Mouse (Mus musculus) embryonic facial prominence, embryonic 12.5 days (tissue): ENCODE measurements around the gene Fam47e. TPM values are rescaled to one million over a fixed set of nuclear protein-coding genes. Genes with fewer than 3 reads are reported as not detected.
"Not testable (repeated sequence)": the region's sequence is repeated elsewhere in the genome, so short reads cannot be mapped to it uniquely, and the experiment has no call there.

Source experiments
- ATAC-seq: fragments of 200-750 bp; cut with Nextera tagmentation; 2 replicates; pipeline ENCODE4 v1.8.0; 2017; ENCODE audit not compliant: insufficient number of reproducible peaks, insufficient read depth, low FRiP score, low TSS enrichment
- H3K27ac ChIP-seq: fragments of 300-500 bp; sonication (generic); 2 replicates; pipeline ENCODE4 v1.5.1; 2016; ENCODE audit warnings: mild to moderate bottlenecking
- H3K27me3 ChIP-seq: fragments of 300-500 bp; sonication (generic); 2 replicates; pipeline ENCODE4 v1.6.1; 2016; ENCODE audit warnings: mild to moderate bottlenecking, moderate library complexity
- H3K36me3 ChIP-seq: fragments of 300-500 bp; sonication (generic); 2 replicates; pipeline ENCODE4 v1.6.1; 2016; ENCODE audit warnings: mild to moderate bottlenecking
- H3K4me1 ChIP-seq: fragments of 300-500 bp; sonication (generic); 2 replicates; pipeline ENCODE4 v1.6.1; 2016
- H3K4me2 ChIP-seq: fragments of 300-500 bp; sonication (generic); replicated peaks from 2 replicates; pipeline ENCODE4 v1.6.1; 2016; ENCODE audit warnings: mild to moderate bottlenecking, moderate library complexity
- H3K4me3 ChIP-seq: fragments of 300-500 bp; sonication (generic); 2 replicates; pipeline ENCODE4 v1.5.1; 2016; ENCODE audit warnings: mild to moderate bottlenecking
- H3K9ac ChIP-seq: fragments of 300-500 bp; sonication (generic); 2 replicates; pipeline ENCODE4 v1.6.1; 2016; ENCODE audit warnings: mild to moderate bottlenecking, moderate library complexity
- H3K9me3 ChIP-seq: fragments of 300-500 bp; sonication (generic); 2 replicates; pipeline ENCODE4 v1.6.1; 2016; ENCODE audit warnings: mild to moderate bottlenecking, moderate library complexity
- WGBS: fragments of 180-500 bp; shearing (Covaris S2); methylation state at CpG from one replicate; pipeline ENCODE4 v1.1.7; 2016; 5-methylcytosine and 5-hydroxymethylcytosine counted together
- polyA plus RNA-seq: library from polyadenylated mRNA; unstranded; fragments of >200 nt; fragmentation: Nextera tagmentation; extraction: Ambion mirVana; gene quantifications from 2 replicates; pipeline ENCODE4 v1.2.1, GENCODE M21; 2016

The Fam47e gene
- not detected in 2 replicates for polyA plus RNA-seq

GRCm38 (mm10) chr5:92554891-92555511 is at the start of gene Fam47e:
Gene Fam47e (plus strand): TSS chr5:92555069.
- no peaks in the 10 kb centered on the region for H3K36me3 ChIP-seq
- no peak within 1 kb of the TSS for H3K27ac ChIP-seq
- H3K4me2 ChIP-seq: no peak within 1 kb of the TSS
- H3K9ac ChIP-seq: no peak within 1 kb of the TSS
- H3K4me1 ChIP-seq: no peaks in the 10 kb centered on the region
- no peaks in the 10 kb centered on the region for H3K9me3 ChIP-seq
- H3K4me3 ChIP-seq: no peak within 1 kb of the TSS
- H3K27me3 ChIP-seq: no peaks in the 10 kb centered on the region
- WGBS: 75% methylated on average over 16 of the region's 16 CpGs
- no peak for ATAC-seq

GRCm38 (mm10) chr5:92505402-92505865 is 49.4 kb upstream of the Fam47e start:
- H3K4me2 ChIP-seq: peak overlapping the region; percentile 85
- under 1% methylated on average over 47 of the region's 48 CpGs for WGBS
- H3K4me3 ChIP-seq: peak overlapping the region; percentile 67
- H3K36me3 ChIP-seq: no peaks in the 10 kb centered on the region
- no peaks in the 10 kb centered on the region for H3K9me3 ChIP-seq
- peak overlapping the region; percentile 79 for H3K9ac ChIP-seq
- peaks cover 12% of the 10 kb centered on the region for H3K4me1 ChIP-seq
- ATAC-seq: peak; percentile 96
- peak overlapping the region; percentile 92 for H3K27ac ChIP-seq
- no peaks in the 10 kb centered on the region for H3K27me3 ChIP-seq

GRCm38 (mm10) chr5:92506301-92506729 is 48.6 kb upstream of the Fam47e start:
- peaks cover 12% of the 10 kb centered on the region for H3K4me1 ChIP-seq
- H3K4me3 ChIP-seq: 0 out of 2 replicates have a peak overlapping the region, but pooled peaks have one; percentile 67
- peak overlapping the region; percentile 92; the same call in 1 of the 2 replicates for H3K27ac ChIP-seq
- no peaks in the 10 kb centered on the region for H3K27me3 ChIP-seq
- no peak for ATAC-seq
- WGBS: 25% methylated on average over 4 of the region's 4 CpGs
- H3K9ac ChIP-seq: peak overlapping the region; percentile 50; the same call in 1 of the 2 replicates
- no peaks in the 10 kb centered on the region for H3K9me3 ChIP-seq
- no peaks in the 10 kb centered on the region for H3K36me3 ChIP-seq
- peak overlapping the region; percentile 85 for H3K4me2 ChIP-seq

GRCm38 (mm10) chr5:92506733-92507132 is 48.1 kb upstream of the Fam47e start, which contains the start of gene Scarb2:
Gene Scarb2 (minus strand): TSS chr5:92506833.
- H3K36me3 ChIP-seq: no peaks in the 10 kb centered on the region
- no peaks in the 10 kb centered on the region for H3K27me3 ChIP-seq
- H3K4me1 ChIP-seq: peaks cover 12% of the 10 kb centered on the region
- no peaks in the 10 kb centered on the region for H3K9me3 ChIP-seq
- peak within 1 kb of the TSS; percentile 50 for H3K9ac ChIP-seq
- H3K27ac ChIP-seq: peak within 1 kb of the TSS; percentile 92
- H3K4me3 ChIP-seq: peak within 1 kb of the TSS; percentile 67
- ATAC-seq: no peak
- peak within 1 kb of the TSS; percentile 85 for H3K4me2 ChIP-seq

GRCm38 (mm10) chr5:92508853-92509252 is 46.0 kb upstream of the Fam47e start:
- no peaks in the 10 kb centered on the region for H3K36me3 ChIP-seq
- H3K27ac ChIP-seq: no peak overlapping the region
- H3K4me2 ChIP-seq: no peak overlapping the region
- no peaks in the 10 kb centered on the region for H3K27me3 ChIP-seq
- no peak overlapping the region for H3K4me3 ChIP-seq
- ATAC-seq: no peak
- H3K9ac ChIP-seq: no peak overlapping the region
- H3K9me3 ChIP-seq: no peaks in the 10 kb centered on the region
- WGBS: 89% methylated on average over 5 of the region's 5 CpGs
- peaks cover 9% of the 10 kb centered on the region for H3K4me1 ChIP-seq

- no peak overlapping the region for H3K4me2 ChIP-seq
- ATAC-seq: no peak
- H3K4me3 ChIP-seq: no peak overlapping the region
- H3K36me3 ChIP-seq: no peaks in the 10 kb centered on the region
- H3K27me3 ChIP-seq: no peaks in the 10 kb centered on the region
- no peaks in the 10 kb centered on the region for H3K9me3 ChIP-seq
- H3K27ac ChIP-seq: no peak overlapping the region
- no peak overlapping the region for H3K9ac ChIP-seq
- peaks cover 4% of the 10 kb centered on the region for H3K4me1 ChIP-seq
Measured at GRCm38 (mm10) chr5:92511256-92511655, 43.6 kb upstream of the Fam47e start.

GRCm38 (mm10) chr5:92512066-92512465 is 42.8 kb upstream of the Fam47e start:
- Histone ChIP-seq H3K4me1 (no peaks in the 10 kb centered on the region), H3K4me2 (no peak overlapping the region), H3K9ac (no peak overlapping the region), H3K9me3 (no peaks in the 10 kb centered on the region), H3K27me3 (no peaks in the 10 kb centered on the region), H3K36me3 (no peaks in the 10 kb centered on the region), H3K4me3 (no peak overlapping the region), H3K27ac (no peak overlapping the region)
- WGBS: 95% methylated on average over 5 of the region's 5 CpGs
- ATAC-seq: no peak

GRCm38 (mm10) chr5:92521131-92521530 is 33.7 kb upstream of the Fam47e start:
- not testable (repeated sequence) for H3K36me3 ChIP-seq, H3K9ac ChIP-seq, H3K4me3 ChIP-seq, ATAC-seq, H3K4me2 ChIP-seq, H3K27me3 ChIP-seq, H3K4me1 ChIP-seq, H3K27ac ChIP-seq, H3K9me3 ChIP-seq
- 87% methylated on average over 2 of the region's 2 CpGs for WGBS

GRCm38 (mm10) chr5:92524821-92525258 is 30.0 kb upstream of the Fam47e start:
- H3K4me2 ChIP-seq: no peak overlapping the region
- no peaks in the 10 kb centered on the region for H3K27me3 ChIP-seq
- no peaks in the 10 kb centered on the region for H3K9me3 ChIP-seq
- H3K36me3 ChIP-seq: no peaks in the 10 kb centered on the region
- no peak overlapping the region for H3K27ac ChIP-seq
- H3K9ac ChIP-seq: no peak overlapping the region
- H3K4me3 ChIP-seq: no peak overlapping the region
- H3K4me1 ChIP-seq: no peaks in the 10 kb centered on the region
- WGBS: 79% methylated on average over 6 of the region's 6 CpGs
- ATAC-seq: no peak

GRCm38 (mm10) chr5:92539698-92540097 is 15.2 kb upstream of the Fam47e start:
- Histone ChIP-seq H3K4me1 (no peaks in the 10 kb centered on the region), H3K4me3 (no peak overlapping the region), H3K27ac (no peak overlapping the region), H3K36me3 (no peaks in the 10 kb centered on the region), H3K9ac (no peak overlapping the region), H3K9me3 (no peaks in the 10 kb centered on the region), H3K4me2 (no peak overlapping the region), H3K27me3 (no peaks in the 10 kb centered on the region)
- WGBS: 77% methylated on average over 4 of the region's 4 CpGs
- ATAC-seq: no peak

- Histone ChIP-seq H3K36me3 (no peaks in the 10 kb centered on the region), H3K27ac (no peak overlapping the region), H3K9ac (no peak overlapping the region), H3K4me3 (no peak overlapping the region), H3K4me1 (no peaks in the 10 kb centered on the region), H3K9me3 (no peaks in the 10 kb centered on the region), H3K27me3 (no peaks in the 10 kb centered on the region), H3K4me2 (no peak overlapping the region)
- WGBS: 88% methylated on average over 2 of the region's 2 CpGs
- no peak for ATAC-seq
Measured at GRCm38 (mm10) chr5:92552611-92553010, 2.3 kb upstream of the Fam47e start.

- Histone ChIP-seq H3K27ac (no peak overlapping the region), H3K36me3 (no peaks in the 10 kb centered on the region), H3K9ac (no peak overlapping the region), H3K9me3 (no peaks in the 10 kb centered on the region), H3K4me2 (no peak overlapping the region), H3K4me1 (no peaks in the 10 kb centered on the region), H3K4me3 (no peak overlapping the region), H3K27me3 (no peaks in the 10 kb centered on the region)
- 63% methylated on average over 3 of the region's 3 CpGs for WGBS
- no peak for ATAC-seq
Measured at GRCm38 (mm10) chr5:92553939-92554338, 930 bp upstream of the Fam47e start.
